8 mouse cellular contexts compared by ENCODE assay signal in the genomic region with DNA sequence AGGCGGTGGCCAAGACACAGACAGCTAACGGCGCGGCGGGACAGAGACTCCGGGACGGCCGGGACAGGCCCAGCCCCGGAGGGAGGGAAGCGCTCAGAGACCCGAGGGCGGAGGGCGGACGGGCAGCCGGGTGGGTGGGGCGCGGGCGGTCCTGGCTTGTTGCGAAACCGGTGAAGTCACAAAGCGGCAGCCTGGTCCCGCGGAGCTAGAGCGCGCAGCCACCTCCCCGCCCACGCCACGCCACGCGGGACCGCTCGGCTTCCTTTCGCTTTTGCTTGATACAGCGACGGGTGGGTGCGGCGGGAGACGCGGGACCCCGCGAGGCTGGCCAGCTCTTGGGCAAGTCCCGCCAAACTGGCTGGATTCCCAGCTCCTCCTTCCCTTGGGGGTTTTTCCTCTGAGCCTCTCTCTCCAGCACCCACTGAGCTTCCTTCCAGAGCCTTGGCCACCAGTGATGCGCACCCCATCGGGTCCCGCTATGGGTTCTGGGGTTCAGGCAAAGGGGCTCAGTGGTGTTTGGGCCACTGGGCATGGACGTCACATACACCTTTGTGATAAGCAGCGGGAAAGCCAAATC. TPM values are rescaled to one million over a fixed set of nuclear protein-coding genes. Genes with fewer than 3 reads are reported as not detected.
DNase-seq lines count a peak whose midpoint lies in the region; ATAC-seq lines count a peak whose summit lies in the region.

No protein-coding gene starts in this region.

- DNase-seq in ES-CJ7 (ENCODE audit: low read depth, low spot score), result peak; percentile 31
- peak; percentile 58 to 69 for DNase-seq in gastrocnemius, adult 8-10 months (ENCODE audit: low spot score in 2 of 2)
- peak; percentile 17 to 50 for DNase-seq in left cerebral cortex, adult 8-10 months (ENCODE audit: low spot score in 2 of 2)
- peak; percentile 64 for DNase-seq in right cerebral cortex, adult 18-20 months
- DNase-seq in urinary bladder, adult 2 months (ENCODE audit: low spot score), result peak; percentile 47

- peak overlapping the region; percentile 57 for H3K27ac ChIP-seq in brown adipose tissue, adult 24 weeks (replicated peaks; ENCODE audit: low read depth, low read length)
- no peak overlapping the region for H3K27ac ChIP-seq in hindbrain, embryonic 16.5 days (ENCODE audit: low read depth, low read length)
- peak overlapping the region; percentile 37 for H3K27ac ChIP-seq in macrophage

- peaks cover 2% of the 10 kb centered on the region; the same call in 1 of the 2 replicates for H3K27me3 ChIP-seq in hindbrain, embryonic 16.5 days (replicated peaks; ENCODE audit: control insufficient read depth, insufficient read depth, low read length)

- H3K4me3 ChIP-seq in brown adipose tissue, adult 24 weeks (ENCODE audit: insufficient read depth, low read depth, low read length), result peak overlapping the region; percentile 66
- peak overlapping the region; percentile 62 for H3K4me3 ChIP-seq in hindbrain, embryonic 16.5 days (ENCODE audit: low read length)
- H3K4me3 ChIP-seq in macrophage (ENCODE audit: inconsistent target), result peak overlapping the region; percentile 65

- peak overlapping the region; percentile 71 for H3K9ac ChIP-seq in hindbrain, embryonic 16.5 days (ENCODE audit: low read depth, low read length)

- peaks cover 41% of the 10 kb centered on the region; the same call in 1 of the 2 replicates for H3K79me2 ChIP-seq in macrophage (ENCODE audit: inconsistent target)

- WGBS in hindbrain, embryonic 16.5 days, result 4% methylated on average over 20 of the region's 47 CpGs
- WGBS in macrophage (ENCODE audit: missing documents), result 7% methylated on average over 32 of the region's 47 CpGs

- peak; percentile 79 for ATAC-seq in hindbrain, embryonic 16.5 days

- H3K9me3 ChIP-seq in hindbrain, embryonic 16.5 days (ENCODE audit: control insufficient read depth, low read length), result no peaks in the 10 kb centered on the region

- H3K4me1 ChIP-seq in brown adipose tissue, adult 24 weeks (ENCODE audit: control insufficient read depth, insufficient read depth, insufficient read length, low read length), result 0 out of 2 replicates have a peak, but pooled peaks cover 2% of the 10 kb centered on the region
- H3K4me1 ChIP-seq in hindbrain, embryonic 16.5 days (ENCODE audit: control insufficient read depth, insufficient read depth, low read depth, low read length), result peaks cover 5% of the 10 kb centered on the region

- peak overlapping the region; percentile 80 for H3K4me2 ChIP-seq in hindbrain, embryonic 16.5 days (ENCODE audit: low read length)

- no peaks in the 10 kb centered on the region for H3K36me3 ChIP-seq in hindbrain, embryonic 16.5 days (ENCODE audit: control insufficient read depth, insufficient read depth, low read length)
- no peaks in the 10 kb centered on the region for H3K36me3 ChIP-seq in macrophage (ENCODE audit: inconsistent target)

RNA-seq across cellular contexts. Expression of a gene that starts 21.8 kb away (rescaled TPM):
- 31.8 and 40.7 TPM in 2 replicates for polyA plus RNA-seq in brown adipose tissue, adult 24 weeks (2012; ENCODE audit: insufficient read depth, insufficient read length, missing spikeins)
- total RNA-seq in gastrocnemius, adult 8-10 months (2022), result 1 to 10 TPM in 3 of 4 experiments, under 1 TPM in 1; 0.58 to 3.1 (median 1.4) TPM
- polyA plus RNA-seq in hindbrain, embryonic 16.5 days (2015; fragmentation: Nextera tagmentation; extraction: Ambion mirVana), result 0.45 and 0.64 TPM in 2 replicates
- total RNA-seq in left cerebral cortex, adult 8-10 months (2022), result 1 to 10 TPM in 1 of 4 experiments, under 1 TPM in 3; 0.65 to 1.9 (median 0.81) TPM
- total RNA-seq in macrophage (2018; cell fraction: chromatin; rRNA removed), result 10 to 100 TPM in 23 of 26 experiments, 1 to 10 TPM in 3; 7.2 to 72.1 (median 20.8) TPM
- 10 to 100 TPM; 13.4 to 41.9 (median 20.7) TPM for total RNA-seq in macrophage (2018; cell fraction: cytosol; rRNA removed)
- total RNA-seq in macrophage (2018; cell fraction: nucleus; rRNA removed), result 100 to 1,000 TPM in 2 of 26 experiments, 10 to 100 TPM in 24; 17.4 to 114 (median 41.6) TPM
- 15.4 to 26.6 TPM (median 23.8 TPM) in 3 replicates for polyA plus RNA-seq in macrophage (2018)
- 9.9 and 12.4 TPM in 2 replicates for polyA plus RNA-seq in urinary bladder, adult 2 months (2012; rRNA removed)

RNA-seq across cellular contexts. Expression of a gene that starts 21.9 kb away (rescaled TPM):
- 18.3 and 30.1 TPM in 2 replicates for polyA plus RNA-seq in brown adipose tissue, adult 24 weeks (2012; ENCODE audit: insufficient read depth, insufficient read length, missing spikeins)
- 10 to 100 TPM; 20.3 to 23.6 (median 20.9) TPM for total RNA-seq in gastrocnemius, adult 8-10 months (2022)
- polyA plus RNA-seq in hindbrain, embryonic 16.5 days (2015; fragmentation: Nextera tagmentation; extraction: Ambion mirVana), result 20.2 and 24.0 TPM in 2 replicates
- total RNA-seq in left cerebral cortex, adult 8-10 months (2022), result 10 to 100 TPM; 61.9 to 69.7 (median 63.8) TPM
- 100 to 1,000 TPM in 13 of 26 experiments, 10 to 100 TPM in 13; 28.8 to 151 (median 99.6) TPM for total RNA-seq in macrophage (2018; cell fraction: chromatin; rRNA removed)
- 10 to 100 TPM; 32.2 to 72.7 (median 51.5) TPM for total RNA-seq in macrophage (2018; cell fraction: cytosol; rRNA removed)
- total RNA-seq in macrophage (2018; cell fraction: nucleus; rRNA removed), result 100 to 1,000 TPM in 5 of 26 experiments, 10 to 100 TPM in 21; 45.1 to 176 (median 89.0) TPM
- polyA plus RNA-seq in macrophage (2018), result 34.0 to 83.1 TPM (median 76.6 TPM) in 3 replicates
- 17.3 and 17.7 TPM in 2 replicates for polyA plus RNA-seq in urinary bladder, adult 2 months (2012; rRNA removed)
